Mouse (Mus musculus) embryonic facial prominence, embryonic 11.5 days (tissue): ENCODE results near the gene Pih1d1. TPM values are rescaled to one million over a fixed set of nuclear protein-coding genes. Genes with fewer than 3 reads are reported as not detected.

Experiments
- ATAC-seq: fragments of 200-750 bp; cut with Nextera tagmentation; replicated peaks from 2 replicates; pipeline ENCODE4 v1.8.0; 2017; ENCODE audit warnings: low read depth; ENCODE audit not compliant: insufficient number of reproducible peaks, low FRiP score, low TSS enrichment
- DNase-seq: peaks from one replicate; pipeline ENCODE4 v3.0.0-alpha.2; 2015; ENCODE audit warnings: low spot score
- H3K27ac ChIP-seq: fragments of 300-500 bp; sonication (generic); replicated peaks from 2 replicates; pipeline ENCODE4 v1.5.1; 2014; ENCODE audit warnings: mild to moderate bottlenecking, low read depth, low read length, control low read depth
- H3K27me3 ChIP-seq: fragments of 300-500 bp; sonication (generic); 2 replicates; pipeline ENCODE4 v1.6.1; 2014; ENCODE audit warnings: mild to moderate bottlenecking, low read length, moderate library complexity, mixed read lengths; ENCODE audit not compliant: control insufficient read depth, insufficient read depth
- H3K36me3 ChIP-seq: fragments of 300-500 bp; sonication (generic); replicated peaks from 2 replicates; pipeline ENCODE4 v1.6.1; 2014; ENCODE audit warnings: low read depth, mild to moderate bottlenecking, low read length, moderate library complexity, mixed read lengths; ENCODE audit not compliant: control insufficient read depth, insufficient read depth
- H3K4me1 ChIP-seq: fragments of 300-500 bp; sonication (generic); 2 replicates; pipeline ENCODE4 v1.6.1; 2014; ENCODE audit warnings: low read length, mixed read lengths; ENCODE audit not compliant: control insufficient read depth, insufficient read depth
- H3K4me2 ChIP-seq: fragments of 300-500 bp; sonication (generic); 2 replicates; pipeline ENCODE4 v1.6.1; 2014; ENCODE audit warnings: low read depth, mild to moderate bottlenecking, control low read depth, low read length, moderate library complexity
- H3K4me3 ChIP-seq: fragments of 300-500 bp; sonication (generic); 2 replicates; pipeline ENCODE4 v1.5.1; 2014; ENCODE audit warnings: low read depth, low read length, control low read depth
- H3K9ac ChIP-seq: fragments of 300-500 bp; sonication (generic); replicated peaks from 2 replicates; pipeline ENCODE4 v1.6.1; 2014; ENCODE audit warnings: mild to moderate bottlenecking, control low read depth, low read length
- H3K9me3 ChIP-seq: fragments of 300-500 bp; sonication (generic); replicated peaks from 2 replicates; pipeline ENCODE4 v1.6.1; 2016; ENCODE audit warnings: mild to moderate bottlenecking, low read length, inconsistent platforms, mixed read lengths; ENCODE audit not compliant: control insufficient read depth
- WGBS: fragments of 180-500 bp; shearing (Covaris S2); extraction: QIAGEN DNeasy Blood & Tissue Kit; methylation state at CpG from one replicate; pipeline ENCODE4 v1.1.7; 2014; 5-methylcytosine and 5-hydroxymethylcytosine counted together
- polyA plus RNA-seq: library from polyadenylated mRNA; unstranded; fragments of >200 nt; fragmentation: Nextera tagmentation; extraction: Ambion mirVana; gene quantifications from 2 replicates; pipeline ENCODE4 v1.2.1, GENCODE M21; 2014

Pih1d1 gene
- polyA plus RNA-seq, 1 experiment from 2014 or later: 102 TPM

GRCm38 (mm10) chr7:45185921-45186320, 31.8 kb downstream of the Pih1d1 start:
- H3K4me1 ChIP-seq: no peaks in the 10 kb centered on the region; the same call in 1 of the 2 replicates
- 53% methylated on average over 7 of the region's 7 CpGs for WGBS
- ATAC-seq: no peak
- no peak overlapping the region for H3K9ac ChIP-seq
- no peaks in the 10 kb centered on the region for H3K9me3 ChIP-seq
- no peak overlapping the region for H3K4me2 ChIP-seq
- peaks cover 43% of the 10 kb centered on the region for H3K27me3 ChIP-seq
- H3K4me3 ChIP-seq: no peak overlapping the region
- H3K27ac ChIP-seq: no peak overlapping the region
- no peaks in the 10 kb centered on the region for H3K36me3 ChIP-seq
- DNase-seq: no peak

- ATAC-seq (no peak), DNase-seq (no peak)
- H3K9ac ChIP-seq: no peak overlapping the region; the same call in 1 of the 2 replicates
- H3K27ac ChIP-seq: no peak overlapping the region
- H3K36me3 ChIP-seq: no peaks in the 10 kb centered on the region
- H3K4me2 ChIP-seq: no peak overlapping the region
- 61% methylated on average over 16 of the region's 16 CpGs for WGBS
- peaks cover 3% of the 10 kb centered on the region for H3K4me1 ChIP-seq
- no peak overlapping the region for H3K4me3 ChIP-seq
- no peaks in the 10 kb centered on the region for H3K9me3 ChIP-seq
- peaks cover 8% of the 10 kb centered on the region for H3K27me3 ChIP-seq
Measured at GRCm38 (mm10) chr7:45189600-45189999, 35.5 kb downstream of the Pih1d1 start.

GRCm38 (mm10) chr7:45190186-45190585, 36.1 kb downstream of the Pih1d1 start:
- DNase-seq (no peak), ATAC-seq (no peak)
- WGBS: 93% methylated on average over 6 of the region's 6 CpGs
- no peaks in the 10 kb centered on the region for H3K9me3 ChIP-seq
- H3K27ac ChIP-seq: no peak overlapping the region
- peaks cover 3% of the 10 kb centered on the region for H3K4me1 ChIP-seq
- no peaks in the 10 kb centered on the region for H3K36me3 ChIP-seq
- no peak overlapping the region for H3K4me2 ChIP-seq
- peaks cover 4% of the 10 kb centered on the region; the same call in 1 of the 2 replicates for H3K27me3 ChIP-seq
- no peak overlapping the region for H3K4me3 ChIP-seq
- no peak overlapping the region for H3K9ac ChIP-seq

- H3K36me3 ChIP-seq: no peaks in the 10 kb centered on the region
- H3K4me2 ChIP-seq: no peak overlapping the region
- peaks cover 3% of the 10 kb centered on the region for H3K4me1 ChIP-seq
- H3K27ac ChIP-seq: no peak overlapping the region
- H3K27me3 ChIP-seq: peaks cover 2% of the 10 kb centered on the region; the same call in 1 of the 2 replicates
- DNase-seq (no peak), ATAC-seq (no peak)
- no peak overlapping the region for H3K4me3 ChIP-seq
- WGBS: 75% methylated on average over 2 of the region's 2 CpGs
- no peak overlapping the region for H3K9ac ChIP-seq
- no peaks in the 10 kb centered on the region for H3K9me3 ChIP-seq
Measured at GRCm38 (mm10) chr7:45191161-45191560, 37.1 kb downstream of the Pih1d1 start.

GRCm38 (mm10) chr7:45191803-45192363, 37.8 kb downstream of the Pih1d1 start:
- ATAC-seq (peak; percentile 54), DNase-seq (peak; percentile 79)
- WGBS: 14% methylated on average over 8 of the region's 8 CpGs
- no peak overlapping the region for H3K9ac ChIP-seq
- no peaks in the 10 kb centered on the region for H3K36me3 ChIP-seq
- H3K27me3 ChIP-seq: peaks cover 2% of the 10 kb centered on the region; the same call in 1 of the 2 replicates
- no peak overlapping the region for H3K27ac ChIP-seq
- H3K4me1 ChIP-seq: peaks cover 3% of the 10 kb centered on the region
- H3K9me3 ChIP-seq: no peaks in the 10 kb centered on the region
- no peak overlapping the region for H3K4me3 ChIP-seq
- no peak overlapping the region; the same call in 1 of the 2 replicates for H3K4me2 ChIP-seq

- DNase-seq (no peak), ATAC-seq (no peak)
- H3K4me3 ChIP-seq: no peak overlapping the region
- no peak overlapping the region for H3K4me2 ChIP-seq
- peaks cover 3% of the 10 kb centered on the region for H3K4me1 ChIP-seq
- H3K36me3 ChIP-seq: no peaks in the 10 kb centered on the region
- no peak overlapping the region for H3K9ac ChIP-seq
- H3K9me3 ChIP-seq: no peaks in the 10 kb centered on the region
- WGBS: 76% methylated on average over 7 of the region's 7 CpGs
- peaks cover 2% of the 10 kb centered on the region; the same call in 1 of the 2 replicates for H3K27me3 ChIP-seq
- no peak overlapping the region for H3K27ac ChIP-seq
Measured at GRCm38 (mm10) chr7:45192585-45193310, 38.6 kb downstream of the Pih1d1 start.

GRCm38 (mm10) chr7:45193406-45193805, 39.3 kb downstream of the Pih1d1 start:
- H3K9ac ChIP-seq: no peak overlapping the region
- 64% methylated on average over 5 of the region's 5 CpGs for WGBS
- H3K9me3 ChIP-seq: no peaks in the 10 kb centered on the region
- H3K27ac ChIP-seq: no peak overlapping the region
- no peak for DNase-seq
- H3K4me3 ChIP-seq: no peak overlapping the region
- peaks cover 2% of the 10 kb centered on the region; the same call in 1 of the 2 replicates for H3K27me3 ChIP-seq
- H3K36me3 ChIP-seq: no peaks in the 10 kb centered on the region
- ATAC-seq: no peak
- no peak overlapping the region for H3K4me2 ChIP-seq
- peaks cover 3% of the 10 kb centered on the region for H3K4me1 ChIP-seq
